8 mouse cellular contexts compared by ENCODE assay signal in genomic region chr17:79353446-79354173, GRCm38 (mm10). TPM values are rescaled to one million over a fixed set of nuclear protein-coding genes. Genes with fewer than 3 reads are reported as not detected.
DNase-seq lines count a peak whose midpoint lies in the region; ATAC-seq lines count a peak whose summit lies in the region.

No protein-coding gene starts in this region.

- peak overlapping the region; percentile 88 for H3K9ac ChIP-seq in heart, embryonic 11.5 days (ENCODE audit: low read depth, low read length)
- peak overlapping the region; percentile 87 for H3K9ac ChIP-seq in limb, embryonic 13.5 days
- H3K9ac ChIP-seq in neural tube, embryonic 14.5 days (replicated peaks; ENCODE audit: low read depth, low read length), result peak overlapping the region; percentile 96

- no peak for ATAC-seq in heart, embryonic 11.5 days (replicated peaks; ENCODE audit: insufficient number of reproducible peaks, low FRiP score, low TSS enrichment)
- ATAC-seq in limb, embryonic 13.5 days (ENCODE audit: low FRiP score, low read depth), result no peak
- ATAC-seq in neural tube, embryonic 14.5 days (ENCODE audit: low read depth), result no peak

- 5% methylated on average over 16 of the region's 16 CpGs for WGBS in heart, embryonic 11.5 days (ENCODE audit: insufficient replicate concordance)
- WGBS in limb, embryonic 13.5 days, result 3% methylated on average over 16 of the region's 16 CpGs
- 4% methylated on average over 16 of the region's 16 CpGs for WGBS in neural tube, embryonic 14.5 days

- peak overlapping the region; percentile 90 for H3K27ac ChIP-seq in brown adipose tissue, adult 24 weeks (replicated peaks; ENCODE audit: low read depth, low read length)
- peak overlapping the region; percentile 74; the same call in 1 of the 2 replicates for H3K27ac ChIP-seq in heart, embryonic 11.5 days (ENCODE audit: low read depth, low read length)
- H3K27ac ChIP-seq in limb, embryonic 13.5 days, result peak overlapping the region; percentile 75; the same call in 1 of the 2 replicates
- H3K27ac ChIP-seq in neural tube, embryonic 14.5 days (ENCODE audit: low read depth, low read length), result peak overlapping the region; percentile 95; the same call in 1 of the 2 replicates

- no peaks in the 10 kb centered on the region for H3K9me3 ChIP-seq in heart, embryonic 11.5 days (replicated peaks; ENCODE audit: control insufficient read depth, low read length)
- no peaks in the 10 kb centered on the region for H3K9me3 ChIP-seq in limb, embryonic 13.5 days
- no peaks in the 10 kb centered on the region for H3K9me3 ChIP-seq in neural tube, embryonic 14.5 days (ENCODE audit: control insufficient read depth, low read length)

- peak overlapping the region; percentile 93 for H3K4me3 ChIP-seq in brown adipose tissue, adult 24 weeks (ENCODE audit: insufficient read depth, low read depth, low read length)
- H3K4me3 ChIP-seq in heart, embryonic 11.5 days (ENCODE audit: low read depth, low read length), result peak overlapping the region; percentile 81
- peak overlapping the region; percentile 76 for H3K4me3 ChIP-seq in limb, embryonic 13.5 days
- H3K4me3 ChIP-seq in neural tube, embryonic 14.5 days (ENCODE audit: low read depth, low read length), result peak overlapping the region; percentile 79

- H3K27me3 ChIP-seq in heart, embryonic 11.5 days (ENCODE audit: control insufficient read depth, insufficient read depth, low read length), result no peaks in the 10 kb centered on the region
- peaks cover 25% of the 10 kb centered on the region; the same call in 1 of the 2 replicates for H3K27me3 ChIP-seq in limb, embryonic 13.5 days
- H3K27me3 ChIP-seq in neural tube, embryonic 14.5 days (ENCODE audit: control insufficient read depth, insufficient read depth, low read length), result no peaks in the 10 kb centered on the region

- peak; percentile 49 for DNase-seq in cerebellum, adult 9-10 months
- no peak for DNase-seq in cerebellum, adult 18-20 months
- no peak for DNase-seq in layer of hippocampus, adult 9-10 months (ENCODE audit: low spot score)
- no peak for DNase-seq in layer of hippocampus, postnatal 10 days (ENCODE audit: low spot score in 2 of 2)

- H3K4me2 ChIP-seq in heart, embryonic 11.5 days, result peak overlapping the region; percentile 100
- H3K4me2 ChIP-seq in limb, embryonic 13.5 days (replicated peaks), result peak overlapping the region; percentile 100
- H3K4me2 ChIP-seq in neural tube, embryonic 14.5 days (ENCODE audit: low read depth, low read length), result peak overlapping the region; percentile 85

- H3K36me3 ChIP-seq in heart, embryonic 11.5 days (ENCODE audit: control insufficient read depth, insufficient read depth, low read length), result no peaks in the 10 kb centered on the region
- peaks cover 9% of the 10 kb centered on the region for H3K36me3 ChIP-seq in limb, embryonic 13.5 days
- no peaks in the 10 kb centered on the region; the same call in 1 of the 2 replicates for H3K36me3 ChIP-seq in neural tube, embryonic 14.5 days (ENCODE audit: control insufficient read depth, insufficient read depth, low read length)

- peaks cover 16% of the 10 kb centered on the region for H3K4me1 ChIP-seq in brown adipose tissue, adult 24 weeks (ENCODE audit: control insufficient read depth, insufficient read depth, insufficient read length, low read length)
- peaks cover 25% of the 10 kb centered on the region for H3K4me1 ChIP-seq in heart, embryonic 11.5 days (ENCODE audit: control insufficient read depth, insufficient read depth, low read length)
- H3K4me1 ChIP-seq in limb, embryonic 13.5 days, result peaks cover 66% of the 10 kb centered on the region
- H3K4me1 ChIP-seq in neural tube, embryonic 14.5 days (ENCODE audit: control insufficient read depth, insufficient read depth, low read length), result peaks cover 19% of the 10 kb centered on the region

RNA-seq across cellular contexts. Expression of gene Cdc42ep3, which starts 1.3 kb away (rescaled TPM):
- polyA plus RNA-seq in brown adipose tissue, adult 24 weeks (2012; ENCODE audit: insufficient read depth, insufficient read length, missing spikeins), result 4.9 and 5.5 TPM in 2 replicates
- 35.0 and 36.0 TPM in 2 replicates for polyA plus RNA-seq in heart, embryonic 11.5 days (2014; fragmentation: Nextera tagmentation; extraction: Ambion mirVana)
- polyA plus RNA-seq in limb, embryonic 13.5 days (2015; fragmentation: Nextera tagmentation; extraction: Ambion mirVana), result 72.3 and 88.4 TPM in 2 replicates
- 58.4 and 59.3 TPM in 2 replicates for polyA plus RNA-seq in neural tube, embryonic 14.5 days (2014; fragmentation: Nextera tagmentation; extraction: Ambion mirVana)
- total RNA-seq in layer of hippocampus, postnatal 10 days (2021), result 10 to 100 TPM; 13.7 to 16.4 TPM
